Comparison of ENCODE assay signal across 17 mouse cellular contexts in the genomic region with DNA sequence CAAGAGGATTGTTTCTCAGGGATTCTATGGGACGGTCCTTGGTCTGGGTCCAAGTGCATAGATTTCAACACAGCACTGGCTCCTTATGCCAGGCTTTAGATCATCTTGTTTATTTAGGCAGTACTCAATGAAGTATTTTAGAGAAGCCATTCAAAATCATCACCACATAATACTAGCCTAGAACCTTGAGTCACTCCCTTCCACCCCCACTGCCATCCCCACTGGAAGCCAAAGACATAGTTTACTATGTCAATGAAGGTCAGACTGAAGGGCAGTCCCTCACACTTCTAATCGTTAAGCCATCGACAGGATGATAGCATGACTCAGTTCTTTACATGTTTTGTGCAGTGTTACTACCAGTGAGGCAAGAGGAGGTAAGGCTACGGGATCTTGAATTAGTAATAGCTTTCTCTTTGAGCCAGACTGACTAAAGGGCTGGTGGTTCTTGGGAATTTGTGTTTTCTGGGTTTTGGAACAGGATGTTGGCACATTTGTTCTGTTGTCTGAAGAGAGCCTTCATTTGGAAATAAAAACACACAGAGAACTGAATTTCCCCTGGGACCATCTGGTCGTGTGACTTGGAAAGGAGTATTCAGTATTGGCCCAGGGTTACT. TPM values are rescaled to one million over a fixed set of nuclear protein-coding genes. Genes with fewer than 3 reads are reported as not detected.
DNase-seq lines count a peak whose midpoint lies in the region; ATAC-seq and TF ChIP-seq lines count a peak whose summit lies in the region.
"Had no signal": no experiment of that assay in that cellular context is flagged by ENCODE, and none has a peak within 500 bp of the region (broad histone marks: within the 10 kb centered on the region; RNA-seq: fewer than 3 reads in every experiment).

No protein-coding gene starts in this region.

- no peak overlapping the region for H3K4me3 ChIP-seq in heart, embryonic 11.5 days (ENCODE audit: low read depth, low read length)
- peak overlapping the region; percentile 14; the same call in 1 of the 2 replicates for H3K4me3 ChIP-seq in testis, adult 2 months (ENCODE audit: control insufficient read depth, low read depth, low read length)
- no peak overlapping the region for H3K4me3 ChIP-seq in embryonic fibroblast, embryonic 13.5 days (ENCODE audit: insufficient read depth, low read length)
- H3K4me3 ChIP-seq in forebrain, embryonic 14.5 days (ENCODE audit: low read depth, low read length), result no peak overlapping the region
- H3K4me3 ChIP-seq: hindbrain, embryonic 13.5 days; limb, embryonic 12.5 days; neural tube, embryonic 13.5 days had no signal

- H3K27me3 ChIP-seq in heart, embryonic 11.5 days (ENCODE audit: control insufficient read depth, insufficient read depth, low read length), result no peaks in the 10 kb centered on the region
- H3K27me3 ChIP-seq in testis, adult 2 months (ENCODE audit: control insufficient read depth, insufficient read depth, low read length), result no peaks in the 10 kb centered on the region
- no peaks in the 10 kb centered on the region for H3K27me3 ChIP-seq in forebrain, embryonic 14.5 days (replicated peaks; ENCODE audit: control insufficient read depth, insufficient read depth, low read length)
- H3K27me3 ChIP-seq: hindbrain, embryonic 13.5 days; limb, embryonic 12.5 days; neural tube, embryonic 13.5 days had no signal

- no peak overlapping the region for H3K9ac ChIP-seq in heart, embryonic 11.5 days (ENCODE audit: low read depth, low read length)
- no peak overlapping the region for H3K9ac ChIP-seq in forebrain, embryonic 14.5 days (ENCODE audit: low read length)
- H3K9ac ChIP-seq: hindbrain, embryonic 13.5 days; limb, embryonic 12.5 days; neural tube, embryonic 13.5 days had no signal

- 62% methylated on average over 5 of the region's 5 CpGs for WGBS in heart, embryonic 11.5 days (ENCODE audit: insufficient replicate concordance)
- WGBS in forebrain, embryonic 14.5 days, result 69% methylated on average over 5 of the region's 5 CpGs

- DNase-seq in heart, adult 18-20 months, result peak; percentile 40 to 50
- no peak for DNase-seq in testis, postnatal 10 days (ENCODE audit: low spot score)
- DNase-seq in kidney, adult 18-20 months, result no peak
- DNase-seq in forebrain, embryonic 14.5 days (ENCODE audit: low spot score), result no peak
- DNase-seq in embryo, embryonic 10.5 days (ENCODE audit: low spot score), result no peak
- DNase-seq: cerebellum, adult 11-12 months; gastrocnemius, postnatal 36 days; kidney, postnatal 10 days; layer of hippocampus, adult 9-11 months; retina, postnatal 1 day; thymus, adult 2 months had no signal

- H3K4me2 ChIP-seq in heart, embryonic 11.5 days, result no peak overlapping the region
- no peak overlapping the region for H3K4me2 ChIP-seq in forebrain, embryonic 14.5 days (ENCODE audit: low read length)
- H3K4me2 ChIP-seq: hindbrain, embryonic 13.5 days; limb, embryonic 12.5 days; neural tube, embryonic 13.5 days had no signal

- TF ChIP-seq POLR2A in testis, adult 2 months (IDR thresholded peaks at IDR 0.05; ENCODE audit: control insufficient read depth, low read depth, low read length), result no peak
- TF ChIP-seq POLR2A in embryonic fibroblast, embryonic 13.5 days (IDR thresholded peaks at IDR 0.05; ENCODE audit: low read depth, low read length), result peak; percentile 24; the same call in 1 of the 2 replicates

- H3K27ac ChIP-seq in heart, embryonic 11.5 days (ENCODE audit: low read depth, low read length), result no peak overlapping the region
- 0 out of 2 replicates have a peak overlapping the region, but pooled peaks have one; percentile 3 for H3K27ac ChIP-seq in testis, adult 2 months (ENCODE audit: control insufficient read depth, insufficient read depth, low read depth, low read length)
- H3K27ac ChIP-seq in embryonic fibroblast, embryonic 13.5 days (ENCODE audit: insufficient read depth, low read length), result peak overlapping the region; percentile 32
- no peak overlapping the region for H3K27ac ChIP-seq in forebrain, embryonic 14.5 days (ENCODE audit: low read depth, low read length)
- H3K27ac ChIP-seq: hindbrain, embryonic 13.5 days; limb, embryonic 12.5 days; neural tube, embryonic 13.5 days had no signal

- no peak for ATAC-seq in heart, embryonic 11.5 days (replicated peaks; ENCODE audit: insufficient number of reproducible peaks, low FRiP score, low TSS enrichment)
- no peak for ATAC-seq in forebrain, embryonic 14.5 days

- no peaks in the 10 kb centered on the region for H3K4me1 ChIP-seq in heart, embryonic 11.5 days (ENCODE audit: control insufficient read depth, insufficient read depth, low read length)
- no peaks in the 10 kb centered on the region; the same call in 1 of the 2 replicates for H3K4me1 ChIP-seq in testis, adult 2 months (ENCODE audit: control insufficient read depth, insufficient read depth, low read length)
- H3K4me1 ChIP-seq in embryonic fibroblast, embryonic 13.5 days (ENCODE audit: control insufficient read depth, insufficient read depth, low read length), result peaks cover 17% of the 10 kb centered on the region
- peaks cover 3% of the 10 kb centered on the region; the same call in 1 of the 2 replicates for H3K4me1 ChIP-seq in forebrain, embryonic 14.5 days (ENCODE audit: control insufficient read depth, insufficient read depth, low read length)
- H3K4me1 ChIP-seq: hindbrain, embryonic 13.5 days; neural tube, embryonic 13.5 days had no signal

- no peaks in the 10 kb centered on the region for H3K9me3 ChIP-seq in heart, embryonic 11.5 days (replicated peaks; ENCODE audit: control insufficient read depth, low read length)
- no peaks in the 10 kb centered on the region for H3K9me3 ChIP-seq in forebrain, embryonic 14.5 days (replicated peaks; ENCODE audit: control insufficient read depth, low read length)
- H3K9me3 ChIP-seq: hindbrain, embryonic 13.5 days; limb, embryonic 12.5 days; neural tube, embryonic 13.5 days had no signal

- no peaks in the 10 kb centered on the region for H3K36me3 ChIP-seq in heart, embryonic 11.5 days (ENCODE audit: control insufficient read depth, insufficient read depth, low read length)
- no peaks in the 10 kb centered on the region for H3K36me3 ChIP-seq in testis, adult 2 months (ENCODE audit: control insufficient read depth, insufficient read depth, low read length)
- H3K36me3 ChIP-seq in forebrain, embryonic 14.5 days (ENCODE audit: control insufficient read depth, insufficient read depth, low read length), result no peaks in the 10 kb centered on the region
- H3K36me3 ChIP-seq: hindbrain, embryonic 13.5 days; limb, embryonic 12.5 days; neural tube, embryonic 13.5 days had no signal

- TF ChIP-seq CTCF in testis, adult 2 months (IDR thresholded peaks at IDR 0.05; ENCODE audit: control insufficient read depth, insufficient read depth, insufficient replicate concordance, low read depth, low read length), result no peak
- no peak for TF ChIP-seq CTCF in embryonic fibroblast, embryonic 13.5 days (IDR thresholded peaks at IDR 0.05; ENCODE audit: borderline replicate concordance, insufficient read depth, low read length)

RNA-seq across cellular contexts. Expression of a gene that starts 24.2 kb away (rescaled TPM):
- 10 to 100 TPM; 32.9 to 36.2 TPM for total RNA-seq in heart, adult 18-20 months (2021)
- polyA plus RNA-seq in heart, embryonic 11.5 days (2014; fragmentation: Nextera tagmentation; extraction: Ambion mirVana), result 9.6 and 10.3 TPM in 2 replicates
- polyA plus RNA-seq in testis, adult 2 months (2012; rRNA removed), result 16.8 and 25.0 TPM in 2 replicates
- polyA plus RNA-seq in embryonic fibroblast, embryonic 13.5 days (2011; ENCODE audit: insufficient read length, low read depth, missing spikeins), result 40.8 and 57.0 TPM in 2 replicates
- 13.4 and 17.1 TPM in 2 replicates for polyA plus RNA-seq in forebrain, embryonic 14.5 days (2014; fragmentation: Nextera tagmentation; extraction: Ambion mirVana)

Comparison
In these comparisons a context has a peak if more than half of its experiments do, and no peak if none do; other contexts are left out.
1. DNase-seq: peak in heart, adult 18-20 months (2 of 2); none in testis, postnatal 10 days (single experiment), kidney, adult 18-20 months (single experiment), forebrain, embryonic 14.5 days (single experiment) and embryo, embryonic 10.5 days (single experiment).
2. H3K27ac ChIP-seq: peak in testis, adult 2 months (single experiment) and embryonic fibroblast, embryonic 13.5 days (single experiment); none in heart, embryonic 11.5 days (single experiment) and forebrain, embryonic 14.5 days (single experiment).